Mouse (Mus musculus) embryonic facial prominence, embryonic 10.5 days (tissue): ENCODE measurements around the gene Itprid1. TPM values are rescaled to one million over a fixed set of nuclear protein-coding genes. Genes with fewer than 3 reads are reported as not detected.

Experiments
- DNase-seq: peaks from one replicate; pipeline ENCODE4 v3.0.0-alpha.2; 2017; ENCODE audit warnings: low spot score
- H3K27ac ChIP-seq: fragments of 300-500 bp; sonication (generic); replicated peaks from 2 replicates; pipeline ENCODE4 v1.5.1; 2016; ENCODE audit warnings: mild to moderate bottlenecking
- H3K27me3 ChIP-seq: fragments of 300-500 bp; sonication (generic); replicated peaks from 2 replicates; pipeline ENCODE4 v1.6.1; 2016; ENCODE audit warnings: low read depth, mild to moderate bottlenecking; ENCODE audit not compliant: poor library complexity, severe bottlenecking
- H3K36me3 ChIP-seq: fragments of 300-500 bp; sonication (generic); replicated peaks from 2 replicates; pipeline ENCODE4 v1.6.1; 2016; ENCODE audit warnings: mild to moderate bottlenecking, moderate library complexity
- H3K4me1 ChIP-seq: fragments of 300-500 bp; sonication (generic); 2 replicates; pipeline ENCODE4 v1.6.1; 2016
- H3K4me3 ChIP-seq: fragments of 300-500 bp; sonication (generic); 2 replicates; pipeline ENCODE4 v1.5.1; 2016; ENCODE audit warnings: mild to moderate bottlenecking, moderate library complexity
- H3K9me3 ChIP-seq: fragments of 300-500 bp; sonication (generic); 2 replicates; pipeline ENCODE4 v1.6.1; 2016; ENCODE audit warnings: mild to moderate bottlenecking
- WGBS: fragments of 180-500 bp; shearing (Covaris S2); methylation state at CpG from one replicate; pipeline ENCODE4 v1.1.7; 2016; 5-methylcytosine and 5-hydroxymethylcytosine counted together
- polyA plus RNA-seq: library from polyadenylated mRNA; unstranded; fragments of >200 nt; fragmentation: Nextera tagmentation; extraction: Ambion mirVana; gene quantifications from 2 replicates; pipeline ENCODE4 v1.2.1, GENCODE M21; 2016

The Itprid1 gene
- polyA plus RNA-seq, 1 experiment from 2014 or later, result not detected

- no peak overlapping the region for H3K27ac ChIP-seq
- H3K9me3 ChIP-seq, result no peaks in the 10 kb centered on the region
- 62% methylated on average over 1 of the region's 1 CpGs for WGBS
- H3K36me3 ChIP-seq, result no peaks in the 10 kb centered on the region
- no peak for DNase-seq
- no peak overlapping the region for H3K4me3 ChIP-seq
- H3K27me3 ChIP-seq, result no peaks in the 10 kb centered on the region
- H3K4me1 ChIP-seq, result no peaks in the 10 kb centered on the region
These were observed 24.3 kb upstream of the Itprid1 start for GRCm38 (mm10) chr6:55812353-55812752.

DNA sequence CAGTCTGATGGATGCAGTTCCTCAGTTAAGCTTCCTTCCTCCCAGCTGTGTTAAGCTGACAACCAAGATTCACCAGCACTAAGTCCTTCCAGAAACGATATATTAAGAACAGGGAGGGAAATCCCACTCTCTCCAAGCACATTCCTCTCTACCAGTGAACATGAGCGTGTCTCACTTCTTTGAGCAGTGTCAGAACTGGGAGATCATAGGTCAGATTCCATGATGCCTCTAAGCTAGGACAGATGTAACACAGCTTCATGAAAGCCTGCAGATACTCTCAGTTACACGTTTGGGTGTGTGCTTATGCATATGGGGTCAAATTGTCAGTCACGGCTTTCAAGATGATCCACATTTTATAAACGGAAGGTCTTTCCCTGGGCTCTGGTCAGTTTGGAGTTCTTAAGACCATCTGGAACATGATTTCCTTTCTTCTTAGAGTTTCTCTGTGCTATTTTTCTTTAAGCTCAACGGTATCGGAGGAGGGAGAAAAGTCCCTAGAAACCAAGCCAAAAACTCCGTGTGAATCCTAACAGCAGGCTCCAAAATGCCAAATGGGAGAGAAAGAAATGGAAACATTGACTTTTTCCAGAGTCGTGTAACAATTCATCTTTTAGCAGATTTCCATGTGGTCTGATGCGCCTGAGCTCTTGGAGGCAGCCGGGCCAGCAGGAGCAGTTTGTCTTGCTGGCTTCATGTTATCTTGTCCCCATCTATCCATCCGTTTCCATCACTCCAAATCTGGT is 22.3 kb upstream of the Itprid1 start:
- WGBS, result 64% methylated on average over 12 of the region's 12 CpGs
- H3K27ac ChIP-seq, result no peak overlapping the region
- H3K4me1 ChIP-seq, result no peaks in the 10 kb centered on the region
- H3K36me3 ChIP-seq, result no peaks in the 10 kb centered on the region
- no peaks in the 10 kb centered on the region for H3K9me3 ChIP-seq
- H3K4me3 ChIP-seq, result no peak overlapping the region
- no peaks in the 10 kb centered on the region for H3K27me3 ChIP-seq
- DNase-seq, result no peak

DNA sequence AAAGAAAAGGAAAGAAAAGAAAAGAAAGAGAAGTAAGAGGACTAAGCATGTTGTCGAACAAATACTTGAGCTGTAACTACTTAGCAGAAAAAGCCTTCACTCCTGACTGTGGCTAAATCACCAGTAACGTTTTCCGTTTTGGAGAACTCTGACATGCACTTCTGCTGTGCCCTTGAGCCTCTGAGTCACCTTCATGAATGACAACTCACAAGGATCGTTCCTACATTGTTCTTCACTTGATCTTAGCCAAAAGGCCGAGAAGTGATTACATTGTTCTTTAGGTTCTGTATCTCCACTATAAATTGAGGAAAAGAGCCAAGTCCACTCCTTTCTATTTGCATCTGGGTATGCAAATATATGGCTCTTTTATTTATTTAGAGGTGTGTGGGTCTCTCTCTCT is 19.8 kb upstream of the Itprid1 start:
- H3K9me3 ChIP-seq, result no peaks in the 10 kb centered on the region
- H3K4me3 ChIP-seq, result no peak overlapping the region
- WGBS, result 87% methylated on average over 5 of the region's 5 CpGs
- H3K27ac ChIP-seq, result no peak overlapping the region
- H3K27me3 ChIP-seq, result no peaks in the 10 kb centered on the region
- no peaks in the 10 kb centered on the region for H3K36me3 ChIP-seq
- DNase-seq, result no peak
- H3K4me1 ChIP-seq, result no peaks in the 10 kb centered on the region

DNA sequence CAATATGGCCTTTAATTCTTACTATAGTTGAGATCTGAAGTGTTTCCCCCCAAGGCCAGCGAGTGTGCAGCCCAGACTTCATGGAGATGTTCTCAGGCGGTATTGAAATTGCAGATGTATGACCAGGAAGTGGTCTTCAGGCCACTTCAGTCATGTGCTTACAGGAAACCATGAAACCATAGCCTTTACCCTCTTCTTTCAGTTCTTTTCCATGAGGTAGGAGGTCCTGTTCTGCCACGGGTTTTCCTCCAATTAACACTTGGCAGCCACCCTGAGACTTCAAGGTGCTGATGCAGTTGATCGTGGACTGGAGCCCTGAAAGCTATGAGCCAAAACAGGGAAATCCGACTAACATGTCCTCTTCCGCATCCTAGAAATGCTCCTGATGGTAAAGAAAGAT is 7.0 kb upstream of the Itprid1 start:
- 86% methylated on average over 6 of the region's 6 CpGs for WGBS
- Histone ChIP-seq H3K27ac (no peak overlapping the region), H3K4me1 (peaks cover 3% of the 10 kb centered on the region), H3K27me3 (no peaks in the 10 kb centered on the region), H3K36me3 (no peaks in the 10 kb centered on the region), H3K9me3 (no peaks in the 10 kb centered on the region), H3K4me3 (no peak overlapping the region)
- no peak for DNase-seq

- Histone ChIP-seq H3K4me1 (peaks cover 26% of the 10 kb centered on the region), H3K27me3 (no peaks in the 10 kb centered on the region), H3K36me3 (no peaks in the 10 kb centered on the region), H3K4me3 (no peak overlapping the region), H3K9me3 (no peaks in the 10 kb centered on the region), H3K27ac (no peak overlapping the region)
- DNase-seq, result no peak
These were observed 15.9 kb downstream of the Itprid1 start for GRCm38 (mm10) chr6:55852589-55852988.

DNA sequence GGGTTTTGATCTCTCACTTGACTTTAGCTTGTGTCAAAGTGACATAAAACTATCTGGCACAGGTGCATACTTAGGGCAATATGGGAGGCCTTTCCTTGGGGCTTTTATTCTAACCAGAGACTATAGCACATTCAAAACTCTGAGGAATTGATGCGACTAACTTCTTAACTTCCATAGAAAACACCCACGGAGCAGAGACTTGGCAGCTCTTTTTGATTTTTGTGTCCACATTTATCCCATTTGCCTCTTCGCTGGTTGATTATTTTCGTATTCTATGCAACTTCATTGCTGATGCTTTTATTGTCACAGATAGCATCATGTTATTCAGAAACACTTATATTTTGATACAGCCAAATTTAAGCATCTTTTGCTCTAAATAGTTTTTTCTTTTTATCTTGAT is 19.4 kb downstream of the Itprid1 start:
- no peak overlapping the region for H3K4me3 ChIP-seq
- 89% methylated on average over 4 of the region's 4 CpGs for WGBS
- no peaks in the 10 kb centered on the region for H3K36me3 ChIP-seq
- no peak overlapping the region for H3K27ac ChIP-seq
- no peaks in the 10 kb centered on the region for H3K9me3 ChIP-seq
- peaks cover 17% of the 10 kb centered on the region for H3K4me1 ChIP-seq
- DNase-seq, result no peak
- no peaks in the 10 kb centered on the region for H3K27me3 ChIP-seq

GRCm38 (mm10) chr6:55865206-55865605 is 28.5 kb downstream of the Itprid1 start:
- WGBS, result 84% methylated on average over 2 of the region's 2 CpGs
- Histone ChIP-seq H3K27ac (no peak overlapping the region), H3K27me3 (no peaks in the 10 kb centered on the region), H3K4me3 (no peak overlapping the region), H3K4me1 (no peaks in the 10 kb centered on the region), H3K9me3 (no peaks in the 10 kb centered on the region), H3K36me3 (no peaks in the 10 kb centered on the region)
- DNase-seq, result no peak

DNA sequence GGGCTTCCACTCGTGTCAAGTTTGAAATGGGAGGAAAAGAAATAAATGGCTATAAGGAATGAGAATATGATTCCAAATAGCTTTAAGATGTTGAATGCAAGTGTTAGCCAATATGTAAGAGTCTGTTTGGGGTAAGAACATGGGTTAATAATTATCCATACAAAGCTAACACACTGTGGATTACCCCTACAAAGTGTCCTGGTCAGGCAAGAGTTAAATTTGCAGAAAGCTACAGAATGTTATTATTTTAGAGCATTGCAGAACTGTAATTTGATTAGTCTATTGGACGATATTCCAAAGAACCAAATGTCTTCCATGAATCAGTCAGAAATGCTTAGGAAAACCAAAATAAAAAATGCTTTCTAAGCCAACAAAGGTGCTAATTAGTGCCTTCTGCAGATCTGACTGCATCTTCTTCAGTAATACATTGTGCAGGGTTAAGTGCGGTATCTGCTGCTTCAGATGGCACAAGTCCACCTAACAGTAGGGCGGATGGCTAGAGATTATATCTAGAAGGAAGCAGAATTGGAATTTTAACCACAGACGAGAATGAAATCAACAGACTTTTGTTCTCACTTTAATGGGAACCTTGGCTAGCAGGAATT is 42.8 kb downstream of the Itprid1 start:
- WGBS, result 50% methylated on average over 5 of the region's 5 CpGs
- DNase-seq, result no peak
- no peak overlapping the region for H3K27ac ChIP-seq
- H3K4me3 ChIP-seq, result no peak overlapping the region
- H3K27me3 ChIP-seq, result no peaks in the 10 kb centered on the region
- H3K9me3 ChIP-seq, result no peaks in the 10 kb centered on the region
- peaks cover 23% of the 10 kb centered on the region for H3K4me1 ChIP-seq
- H3K36me3 ChIP-seq, result no peaks in the 10 kb centered on the region

- DNase-seq, result peak; percentile 30
- Histone ChIP-seq H3K4me3 (no peak overlapping the region), H3K9me3 (no peaks in the 10 kb centered on the region), H3K27ac (no peak overlapping the region), H3K27me3 (no peaks in the 10 kb centered on the region), H3K4me1 (peaks cover 23% of the 10 kb centered on the region), H3K36me3 (no peaks in the 10 kb centered on the region)
- 26% methylated on average over 3 of the region's 3 CpGs for WGBS
These were observed 44.2 kb downstream of the Itprid1 start for GRCm38 (mm10) chr6:55880886-55881285.

GRCm38 (mm10) chr6:55887598-55887997 is 50.9 kb downstream of the Itprid1 start:
- no peaks in the 10 kb centered on the region for H3K36me3 ChIP-seq
- H3K4me3 ChIP-seq, result no peak overlapping the region
- WGBS, result 88% methylated on average over 1 of the region's 1 CpGs

GRCm38 (mm10) chr6:55901568-55902328 is 65.1 kb downstream of the Itprid1 start:
- H3K4me1 ChIP-seq, result no peaks in the 10 kb centered on the region
- H3K4me3 ChIP-seq, result no peak overlapping the region
- no peak overlapping the region for H3K27ac ChIP-seq
- WGBS, result 82% methylated on average over 5 of the region's 5 CpGs
- no peaks in the 10 kb centered on the region for H3K27me3 ChIP-seq
- no peak for DNase-seq
- H3K36me3 ChIP-seq, result no peaks in the 10 kb centered on the region
- H3K9me3 ChIP-seq, result no peaks in the 10 kb centered on the region

More at GRCm38 (mm10) chr6:55887598-55887997, 50.9 kb downstream of the Itprid1 start:
- DNase-seq, result no peak
- no peak overlapping the region for H3K27ac ChIP-seq
- H3K9me3 ChIP-seq, result no peaks in the 10 kb centered on the region
- no peaks in the 10 kb centered on the region for H3K27me3 ChIP-seq
- no peaks in the 10 kb centered on the region for H3K4me1 ChIP-seq

DNA sequence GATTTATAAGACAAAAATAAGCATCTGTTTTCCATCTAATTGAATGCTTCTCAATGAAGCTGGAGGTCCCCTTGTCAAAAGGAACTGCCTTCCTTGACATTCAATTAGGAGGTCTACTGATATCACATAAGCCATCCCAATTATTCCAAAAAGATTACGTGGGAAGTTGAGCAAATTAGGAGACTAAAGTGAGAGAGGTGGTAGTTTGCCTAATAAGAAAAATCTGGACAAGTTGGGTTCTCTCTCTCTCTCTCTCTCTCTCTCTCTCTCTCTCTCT is 65.6 kb downstream of the Itprid1 start:
- Histone ChIP-seq H3K36me3 (no peaks in the 10 kb centered on the region), H3K9me3 (no peaks in the 10 kb centered on the region), H3K27ac (no peak overlapping the region), H3K27me3 (no peaks in the 10 kb centered on the region), H3K4me1 (no peaks in the 10 kb centered on the region), H3K4me3 (no peak overlapping the region)
- DNase-seq, result no peak
- 45% methylated on average over 1 of the region's 1 CpGs for WGBS

- 90% methylated on average over 5 of the region's 5 CpGs for WGBS
These were observed 82.5 kb downstream of the Itprid1 start for GRCm38 (mm10) chr6:55919206-55919605.

More at GRCm38 (mm10) chr6:55919206-55919605, 82.5 kb downstream of the Itprid1 start:
- H3K9me3 ChIP-seq, result no peaks in the 10 kb centered on the region
- no peak overlapping the region for H3K27ac ChIP-seq
- no peaks in the 10 kb centered on the region for H3K27me3 ChIP-seq
- H3K4me3 ChIP-seq, result no peak overlapping the region
- DNase-seq, result no peak
- H3K36me3 ChIP-seq, result no peaks in the 10 kb centered on the region
- H3K4me1 ChIP-seq, result no peaks in the 10 kb centered on the region
